15 mouse cellular contexts compared by ENCODE assay signal in the genomic region with DNA sequence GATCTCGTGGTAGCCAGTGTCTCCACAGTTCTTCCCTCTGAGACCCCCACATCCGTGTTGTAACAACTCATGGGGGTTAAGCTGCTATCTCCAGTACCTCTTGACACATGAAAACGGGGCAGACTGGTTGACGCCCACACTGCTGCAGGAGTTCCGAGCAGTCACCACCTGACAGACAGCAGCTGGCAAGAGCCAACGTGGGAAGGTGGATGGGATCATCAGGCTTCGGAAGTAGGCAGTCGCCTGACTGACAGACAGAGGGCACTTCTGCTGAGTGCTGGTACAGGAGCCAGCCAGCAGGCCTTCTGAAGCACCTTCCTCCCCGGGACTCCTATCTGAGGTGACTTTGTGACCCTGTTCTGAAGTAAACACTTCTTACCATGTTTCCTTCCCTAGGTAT.
DNase-seq lines count a peak whose midpoint lies in the region; ATAC-seq lines count a peak whose summit lies in the region.
"Had no signal": no experiment of that assay in that cellular context is flagged by ENCODE, and none has a peak within 500 bp of the region (broad histone marks: within the 10 kb centered on the region; RNA-seq: fewer than 3 reads in every experiment).

No protein-coding gene starts in this region.

- H3K4me2 ChIP-seq in intestine, embryonic 16.5 days (ENCODE audit: low read depth, low read length): no peak overlapping the region
- H3K4me2 ChIP-seq: hindbrain, embryonic 15.5 days; limb, embryonic 13.5 days; neural tube, embryonic 15.5 days had no signal

- intact Hi-C loops in heart, postnatal 14 days (cut with DNase I): no loop called here
- intact Hi-C loops in left cerebral cortex, postnatal 10 days (cut with DNase I): no loop called here
- intact Hi-C loops in left cerebral cortex, postnatal 25 days (cut with DNase I): no loop called here

- peak; percentile 31 for DNase-seq in heart, postnatal 4 days
- DNase-seq in heart, postnatal 14 days: no peak
- DNase-seq in left cerebral cortex, adult 18-20 months (ENCODE audit: low spot score in 2 of 2): peak; percentile 36 to 64
- DNase-seq in left cerebral cortex, postnatal 10 days (ENCODE audit: extremely low spot score in 1 of 2, low spot score in 2 of 2): no peak
- DNase-seq in left cerebral cortex, postnatal 25 days (ENCODE audit: low spot score in 2 of 2): peak; percentile 55 to 71
- peak; percentile 43 for DNase-seq in lung, postnatal 36 days
- DNase-seq: adrenal gland, postnatal 25 days; cerebellum, postnatal 25 days; kidney, postnatal 14 days; thymus, postnatal 25 days had no signal

- H3K4me3 ChIP-seq in intestine, embryonic 16.5 days (ENCODE audit: low read length): no peak overlapping the region
- H3K4me3 ChIP-seq: embryonic facial prominence, embryonic 10.5 days; hindbrain, embryonic 15.5 days; limb, embryonic 13.5 days; neural tube, embryonic 15.5 days had no signal

- WGBS in intestine, embryonic 16.5 days: 61% methylated on average over 9 of the region's 9 CpGs

- no peaks in the 10 kb centered on the region for H3K9me3 ChIP-seq in intestine, embryonic 16.5 days (ENCODE audit: control insufficient read depth, low read length)
- H3K9me3 ChIP-seq: embryonic facial prominence, embryonic 10.5 days; hindbrain, embryonic 15.5 days; limb, embryonic 13.5 days; neural tube, embryonic 15.5 days had no signal

- no peaks in the 10 kb centered on the region for H3K27me3 ChIP-seq in intestine, embryonic 16.5 days (replicated peaks; ENCODE audit: control insufficient read depth, insufficient read depth, low read length)
- H3K27me3 ChIP-seq: hindbrain, embryonic 15.5 days; limb, embryonic 13.5 days; neural tube, embryonic 15.5 days had no signal

- peaks cover 21% of the 10 kb centered on the region for H3K36me3 ChIP-seq in intestine, embryonic 16.5 days (ENCODE audit: control insufficient read depth, insufficient read depth, low read length)

- no peak overlapping the region for H3K9ac ChIP-seq in intestine, embryonic 16.5 days (ENCODE audit: low read depth, low read length)
- H3K9ac ChIP-seq: hindbrain, embryonic 15.5 days; limb, embryonic 13.5 days; neural tube, embryonic 15.5 days had no signal

- no peaks in the 10 kb centered on the region for H3K4me1 ChIP-seq in intestine, embryonic 16.5 days (ENCODE audit: control insufficient read depth, insufficient read depth, low read length)
- H3K4me1 ChIP-seq: embryonic facial prominence, embryonic 10.5 days; hindbrain, embryonic 15.5 days; limb, embryonic 13.5 days; neural tube, embryonic 15.5 days had no signal

- ATAC-seq in intestine, embryonic 16.5 days: no peak

- H3K27ac ChIP-seq in intestine, embryonic 16.5 days (ENCODE audit: low read length): no peak overlapping the region
- H3K27ac ChIP-seq: embryonic facial prominence, embryonic 10.5 days; hindbrain, embryonic 15.5 days; limb, embryonic 13.5 days; neural tube, embryonic 15.5 days had no signal

Comparison
In these comparisons a context has a peak if more than half of its experiments do, and no peak if none do; other contexts are left out.
1. DNase-seq: peak in heart, postnatal 4 days (single experiment), left cerebral cortex, adult 18-20 months (2 of 2), left cerebral cortex, postnatal 25 days (2 of 2) and lung, postnatal 36 days (single experiment); none in heart, postnatal 14 days (0 of 2) and left cerebral cortex, postnatal 10 days (0 of 2).